Mouse (Mus musculus): ENCODE measurements at regions not wholly inside any gene's neighbourhood (a gene's known extent, or its start where the extent isn't known, plus 50 kb on each side); places are given as distances from the start of the nearest gene placed in this dataset.
A peak's percentile ranks its signal among the peaks of the same experiment; 100 is the strongest.

DNA sequence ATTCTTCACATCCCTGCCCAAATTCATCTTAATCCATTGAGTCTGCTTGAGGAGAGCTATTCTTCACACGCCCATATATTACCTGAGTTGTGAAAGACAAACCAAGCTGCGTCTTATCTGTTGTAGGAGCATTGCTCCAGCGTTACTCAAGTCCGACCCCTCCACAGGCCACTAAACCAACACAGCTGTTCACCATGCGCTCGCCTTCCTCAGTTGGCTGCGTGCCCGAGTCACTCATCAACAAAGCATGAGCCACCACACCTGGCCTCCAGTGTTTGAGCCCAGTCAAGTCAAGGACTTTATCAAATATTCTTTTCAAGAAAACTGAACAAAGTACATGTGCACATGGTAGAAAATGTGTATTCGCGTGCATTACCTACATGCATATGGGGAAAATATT, 504.7 kb upstream of the Atp11b start:
- no peak overlapping the region for H3K4me2 ChIP-seq (replicated peaks; ENCODE audit: low read depth, low read length)
- H3K9ac ChIP-seq (replicated peaks; ENCODE audit: low read depth): no peak overlapping the region
- H3K9me3 ChIP-seq (ENCODE audit: low read length): no peaks in the 10 kb centered on the region
- no peaks in the 10 kb centered on the region for H3K4me1 ChIP-seq (ENCODE audit: insufficient read depth, low read depth, low read length)
- DNase-seq (ENCODE audit: low spot score) (peak; percentile 59), ATAC-seq (peak; percentile 70)
- H3K27ac ChIP-seq (ENCODE audit: low read length): no peak overlapping the region
- 36% methylated on average over 10 of the region's 10 CpGs for WGBS
- H3K4me3 ChIP-seq (ENCODE audit: low read depth, low read length): no peak overlapping the region
- H3K27me3 ChIP-seq (replicated peaks; ENCODE audit: insufficient read depth, low read length): no peaks in the 10 kb centered on the region
- no peaks in the 10 kb centered on the region for H3K36me3 ChIP-seq (ENCODE audit: insufficient read depth, low read length)
- TF ChIP-seq EP300 (IDR thresholded peaks at IDR 0.05): peak; percentile 25; the same call in 1 of the 2 replicates
- no peak for TF ChIP-seq CTCF (IDR thresholded peaks at IDR 0.05)

DNA sequence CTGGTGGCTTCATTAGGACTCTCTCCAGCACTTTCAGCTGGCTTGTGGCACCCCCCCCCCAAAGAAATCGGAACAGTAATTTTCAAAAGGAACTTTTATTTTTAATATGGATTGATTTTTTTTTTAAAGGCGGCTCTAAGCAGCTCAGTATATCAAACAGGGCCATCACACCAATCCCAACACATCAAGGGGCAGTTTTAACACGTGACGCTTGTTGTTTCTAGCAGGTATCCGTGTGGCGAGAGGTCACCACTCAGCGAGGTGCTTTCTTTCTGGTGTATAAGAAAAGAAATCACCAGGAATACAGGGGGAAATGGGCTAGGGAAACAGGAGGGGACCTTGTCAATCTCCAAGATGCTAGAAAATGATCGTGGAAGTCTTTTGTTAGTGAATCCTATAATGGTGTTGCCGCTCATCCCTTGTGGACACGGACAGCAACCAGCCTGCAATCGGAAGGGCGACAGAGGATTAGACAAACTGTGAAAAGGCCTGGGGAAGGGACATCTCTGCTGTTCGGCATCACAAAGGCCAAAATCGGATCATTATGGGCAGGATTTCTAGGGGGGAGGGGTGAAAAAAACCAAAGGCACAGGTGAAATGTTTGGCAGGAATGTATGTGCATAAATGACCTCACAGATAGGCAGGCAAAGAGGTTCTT, 503.7 kb upstream of the Atp11b start:
- no peaks in the 10 kb centered on the region for H3K4me1 ChIP-seq (ENCODE audit: insufficient read depth, low read depth, low read length)
- no peak for TF ChIP-seq EP300 (IDR thresholded peaks at IDR 0.05)
- TF ChIP-seq CTCF (IDR thresholded peaks at IDR 0.05): no peak
- no peak for ATAC-seq
- 71% methylated on average over 14 of the region's 14 CpGs for WGBS
- H3K9ac ChIP-seq (replicated peaks; ENCODE audit: low read depth): no peak overlapping the region
- H3K27me3 ChIP-seq (replicated peaks; ENCODE audit: insufficient read depth, low read length): no peaks in the 10 kb centered on the region
- no peaks in the 10 kb centered on the region for H3K36me3 ChIP-seq (ENCODE audit: insufficient read depth, low read length)
- no peak overlapping the region for H3K27ac ChIP-seq (ENCODE audit: low read length)
- DNase-seq (ENCODE audit: low spot score): no peak
- no peak overlapping the region for H3K4me3 ChIP-seq (ENCODE audit: low read depth, low read length)
- H3K9me3 ChIP-seq (ENCODE audit: low read length): no peaks in the 10 kb centered on the region
- no peak overlapping the region for H3K4me2 ChIP-seq (replicated peaks; ENCODE audit: low read depth, low read length)

DNA sequence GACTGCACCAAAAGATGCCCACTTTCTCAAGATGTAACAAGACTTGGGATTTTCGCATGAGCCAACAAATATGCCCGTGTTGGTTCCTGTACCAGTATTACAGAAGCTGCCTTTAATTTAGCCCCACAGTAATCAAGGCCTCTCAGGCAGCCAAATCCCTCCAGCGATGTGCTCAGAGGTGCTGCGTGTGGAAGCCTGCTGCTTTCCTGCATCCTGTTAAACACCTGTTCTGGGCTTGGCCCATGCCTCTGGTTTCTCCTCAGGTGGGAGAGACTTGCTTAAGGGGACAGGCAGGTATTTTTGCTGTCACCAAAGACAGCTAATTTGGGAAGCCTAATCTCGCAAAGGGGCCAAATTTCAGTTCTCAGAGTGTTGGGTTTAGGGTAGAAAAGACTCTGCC, 500.0 kb upstream of the Atp11b start:
- WGBS: 64% methylated on average over 5 of the region's 5 CpGs
- Histone ChIP-seq H3K4me1 (ENCODE audit: insufficient read depth, low read depth, low read length) (no peaks in the 10 kb centered on the region), H3K4me2 (replicated peaks; ENCODE audit: low read depth, low read length) (no peak overlapping the region), H3K4me3 (ENCODE audit: low read depth, low read length) (no peak overlapping the region), H3K27me3 (replicated peaks; ENCODE audit: insufficient read depth, low read length) (no peaks in the 10 kb centered on the region), H3K9me3 (ENCODE audit: low read length) (no peaks in the 10 kb centered on the region), H3K9ac (replicated peaks; ENCODE audit: low read depth) (no peak overlapping the region), H3K36me3 (ENCODE audit: insufficient read depth, low read length) (no peaks in the 10 kb centered on the region), H3K27ac (ENCODE audit: low read length) (no peak overlapping the region)
- no peak for DNase-seq (ENCODE audit: low spot score)
- no peak for ATAC-seq
- no peak for TF ChIP-seq CTCF (IDR thresholded peaks at IDR 0.05)
- no peak for TF ChIP-seq EP300 (IDR thresholded peaks at IDR 0.05)

DNA sequence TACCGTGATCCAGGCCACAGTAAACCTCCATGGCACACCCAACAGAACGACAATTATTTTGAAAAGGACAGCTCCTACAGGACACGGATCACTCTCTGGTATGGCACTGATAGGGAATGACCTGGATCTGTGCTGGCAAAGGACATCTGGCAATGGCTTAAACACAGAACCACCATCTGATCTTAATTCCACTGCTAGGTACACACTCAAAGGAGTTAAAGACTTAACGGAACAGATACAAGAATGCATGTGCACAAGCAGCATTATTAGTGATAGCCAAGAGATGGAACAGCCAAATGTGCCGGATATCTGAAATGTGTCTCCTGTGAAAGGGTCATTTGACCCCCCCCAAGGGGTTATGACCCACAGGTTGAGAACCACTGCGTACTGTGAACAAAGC, 493.0 kb upstream of the Atp11b start:
- no peak for DNase-seq (ENCODE audit: low spot score)
- Histone ChIP-seq H3K4me1 (ENCODE audit: insufficient read depth, low read depth, low read length) (no peaks in the 10 kb centered on the region), H3K27me3 (replicated peaks; ENCODE audit: insufficient read depth, low read length) (no peaks in the 10 kb centered on the region), H3K9ac (replicated peaks; ENCODE audit: low read depth) (no peak overlapping the region), H3K4me2 (replicated peaks; ENCODE audit: low read depth, low read length) (no peak overlapping the region), H3K4me3 (ENCODE audit: low read depth, low read length) (no peak overlapping the region), H3K36me3 (ENCODE audit: insufficient read depth, low read length) (no peaks in the 10 kb centered on the region), H3K27ac (ENCODE audit: low read length) (no peak overlapping the region), H3K9me3 (ENCODE audit: low read length) (no peaks in the 10 kb centered on the region)
- WGBS: 83% methylated on average over 6 of the region's 6 CpGs
- no peak for ATAC-seq
- no peak for TF ChIP-seq CTCF (IDR thresholded peaks at IDR 0.05)
- TF ChIP-seq EP300 (IDR thresholded peaks at IDR 0.05): no peak

DNA sequence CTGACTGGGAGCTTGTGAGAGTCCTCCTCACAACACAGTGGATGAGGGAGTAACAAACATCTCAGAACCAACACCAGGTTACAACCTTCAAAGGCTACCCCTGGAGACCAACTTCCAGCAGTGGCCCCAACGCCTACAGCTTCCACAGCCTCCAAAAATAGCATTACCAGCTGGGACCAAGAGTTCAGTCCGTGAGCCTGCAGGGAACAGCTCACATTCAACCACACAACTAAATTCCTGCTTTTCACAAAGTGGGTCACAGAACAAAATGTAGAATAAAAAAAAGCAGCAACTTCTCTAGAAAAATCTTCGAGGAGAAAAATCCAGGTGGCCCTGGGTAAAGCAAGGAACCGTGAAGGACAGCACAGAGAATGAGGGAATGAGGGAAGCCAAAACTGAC, 485.0 kb upstream of the Atp11b start:
- Histone ChIP-seq H3K9me3 (ENCODE audit: low read length) (no peaks in the 10 kb centered on the region), H3K27ac (ENCODE audit: low read length) (no peak overlapping the region), H3K4me1 (ENCODE audit: insufficient read depth, low read depth, low read length) (no peaks in the 10 kb centered on the region), H3K4me2 (replicated peaks; ENCODE audit: low read depth, low read length) (no peak overlapping the region), H3K36me3 (ENCODE audit: insufficient read depth, low read length) (no peaks in the 10 kb centered on the region), H3K9ac (replicated peaks; ENCODE audit: low read depth) (no peak overlapping the region), H3K4me3 (ENCODE audit: low read depth, low read length) (no peak overlapping the region), H3K27me3 (replicated peaks; ENCODE audit: insufficient read depth, low read length) (no peaks in the 10 kb centered on the region)
- 54% methylated on average over 4 of the region's 4 CpGs for WGBS
- TF ChIP-seq EP300 (IDR thresholded peaks at IDR 0.05): no peak
- no peak for TF ChIP-seq CTCF (IDR thresholded peaks at IDR 0.05)
- DNase-seq (ENCODE audit: low spot score) (no peak), ATAC-seq (no peak)

DNA sequence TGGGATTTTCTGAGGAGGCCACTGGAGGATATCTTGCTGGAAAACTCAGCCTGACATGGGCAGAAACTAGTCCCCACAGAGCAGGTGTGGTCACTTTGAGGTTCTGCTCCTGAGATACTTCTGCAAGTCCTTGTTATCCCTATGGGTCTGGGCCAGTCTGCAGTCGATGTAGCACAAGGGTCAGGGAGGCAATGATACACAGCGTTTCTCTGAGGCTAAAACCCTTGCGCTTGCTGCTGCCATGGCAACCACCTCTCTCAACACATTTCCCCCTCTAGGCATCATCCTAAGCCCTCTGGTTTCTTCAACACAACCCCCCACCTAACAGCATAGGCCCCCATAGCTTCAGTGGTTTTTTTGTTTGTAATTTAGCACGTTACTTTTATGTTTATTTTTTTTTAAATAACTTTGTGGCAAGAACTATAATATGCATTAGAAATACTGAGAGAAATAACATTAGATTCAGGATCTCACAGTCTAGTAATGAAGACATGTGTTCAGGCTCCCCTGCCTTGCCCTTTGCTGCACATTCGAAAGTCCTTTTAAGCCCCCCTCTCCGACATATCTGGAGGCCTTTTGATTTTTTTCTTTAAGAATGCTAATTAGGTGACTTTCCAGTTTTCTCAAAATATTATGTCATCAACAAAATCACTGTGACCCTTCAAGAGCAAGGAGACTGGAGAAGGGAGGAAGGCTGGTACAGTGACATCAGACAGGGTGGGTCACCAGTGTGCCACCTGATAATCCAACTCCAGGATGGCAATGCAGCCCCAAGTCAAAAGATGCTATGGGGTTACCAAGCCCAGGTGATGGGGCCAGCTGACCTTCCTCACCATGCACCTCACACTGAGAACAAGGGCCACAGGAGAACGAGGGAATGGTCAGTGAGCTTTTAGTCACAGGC, 483.7 kb upstream of the Atp11b start:
- H3K27me3 ChIP-seq (replicated peaks; ENCODE audit: insufficient read depth, low read length): no peaks in the 10 kb centered on the region
- WGBS: 56% methylated on average over 7 of the region's 7 CpGs
- no peaks in the 10 kb centered on the region for H3K9me3 ChIP-seq (ENCODE audit: low read length)
- no peak overlapping the region for H3K27ac ChIP-seq (ENCODE audit: low read length)
- DNase-seq (ENCODE audit: low spot score) (no peak), ATAC-seq (no peak)
- no peaks in the 10 kb centered on the region for H3K36me3 ChIP-seq (ENCODE audit: insufficient read depth, low read length)
- TF ChIP-seq CTCF (IDR thresholded peaks at IDR 0.05) (no peak), EP300 (IDR thresholded peaks at IDR 0.05) (no peak)
- no peak overlapping the region for H3K4me3 ChIP-seq (ENCODE audit: low read depth, low read length)
- no peaks in the 10 kb centered on the region for H3K4me1 ChIP-seq (ENCODE audit: insufficient read depth, low read depth, low read length)
- no peak overlapping the region for H3K4me2 ChIP-seq (replicated peaks; ENCODE audit: low read depth, low read length)
- no peak overlapping the region for H3K9ac ChIP-seq (replicated peaks; ENCODE audit: low read depth)

Data from lung, postnatal 0 days (tissue).